In genomic region chr2:30640021-30640481, GRCm38 (mm10) we compare ENCODE assay signal across 9 mouse cellular contexts. TPM values are rescaled to one million over a fixed set of nuclear protein-coding genes. Genes with fewer than 3 reads are reported as not detected.
A peak's percentile ranks its signal among the peaks of the same experiment; 100 is the strongest.
DNase-seq lines count a peak whose midpoint lies in the region; ATAC-seq lines count a peak whose summit lies in the region.
"Had no signal": no experiment of that assay in that cellular context is flagged by ENCODE, and none has a peak within 500 bp of the region (broad histone marks: within the 10 kb centered on the region; RNA-seq: fewer than 3 reads in every experiment).

No protein-coding gene starts in this region.

- H3K9me3 ChIP-seq in heart, embryonic 16.5 days (replicated peaks; ENCODE audit: control insufficient read depth, low read length), result no peaks in the 10 kb centered on the region
- H3K9me3 ChIP-seq in midbrain, embryonic 10.5 days (replicated peaks), result no peaks in the 10 kb centered on the region

- no peak overlapping the region for H3K9ac ChIP-seq in heart, embryonic 16.5 days (ENCODE audit: low read length)

- ATAC-seq in frontal cortex, adult (ENCODE audit: low TSS enrichment), result peak; percentile 55; the same call in 1 of the 2 replicates
- peak; percentile 59 for ATAC-seq in heart, embryonic 16.5 days (replicated peaks; ENCODE audit: extremely low read depth, insufficient read depth, low FRiP score)

- H3K4me1 ChIP-seq in heart, embryonic 16.5 days (ENCODE audit: control insufficient read depth, insufficient read depth, low read length), result peaks cover 11% of the 10 kb centered on the region
- peaks cover 78% of the 10 kb centered on the region for H3K4me1 ChIP-seq in midbrain, embryonic 10.5 days

- no peak overlapping the region for H3K4me3 ChIP-seq in heart, embryonic 16.5 days (ENCODE audit: low read length)
- peak overlapping the region; percentile 31 for H3K4me3 ChIP-seq in midbrain, embryonic 10.5 days

- H3K4me2 ChIP-seq in heart, embryonic 16.5 days (ENCODE audit: low read depth, low read length), result no peak overlapping the region

- H3K27me3 ChIP-seq in heart, embryonic 16.5 days (ENCODE audit: control insufficient read depth, insufficient read depth, low read length), result no peaks in the 10 kb centered on the region
- H3K27me3 ChIP-seq in midbrain, embryonic 10.5 days (ENCODE audit: low read depth, poor library complexity, severe bottlenecking), result no peaks in the 10 kb centered on the region

- no peak for DNase-seq in frontal cortex, postnatal 25 days (ENCODE audit: low spot score in 2 of 2)
- DNase-seq in brain, adult 2 months (ENCODE audit: low read depth, low spot score), result peak; percentile 77
- DNase-seq in midbrain, embryonic 10.5 days (ENCODE audit: low spot score), result peak; percentile 56
- DNase-seq in T-cell, adult 2 months (ENCODE audit: low spot score), result no peak
- DNase-seq in gastrocnemius, adult 8-10 months (ENCODE audit: low spot score in 2 of 2), result no peak
- no peak for DNase-seq in right cerebral cortex, adult 2 months (ENCODE audit: low spot score in 2 of 2)

- 26% methylated on average over 11 of the region's 11 CpGs for WGBS in heart, embryonic 16.5 days
- WGBS in midbrain, embryonic 10.5 days, result 9% methylated on average over 11 of the region's 11 CpGs

- no peaks in the 10 kb centered on the region for H3K36me3 ChIP-seq in heart, embryonic 16.5 days (ENCODE audit: control insufficient read depth, insufficient read depth)
- H3K36me3 ChIP-seq in midbrain, embryonic 10.5 days, result no peaks in the 10 kb centered on the region

- peak overlapping the region; percentile 63 for H3K27ac ChIP-seq in heart, embryonic 16.5 days (ENCODE audit: low read length)
- H3K27ac ChIP-seq in midbrain, embryonic 10.5 days (replicated peaks), result peak overlapping the region; percentile 89

RNA-seq across cellular contexts. Expression of gene Cstad, which starts 45.2 kb away (rescaled TPM):
- 1.4 TPM in 2 replicates for polyA plus RNA-seq in heart, embryonic 16.5 days (2015; fragmentation: Nextera tagmentation; extraction: Ambion mirVana)
- 0.20 and 0.34 TPM in 2 replicates for polyA plus RNA-seq in midbrain, embryonic 10.5 days (2016; fragmentation: Nextera tagmentation; extraction: Ambion mirVana)
- total RNA-seq in gastrocnemius, adult 8-10 months (2022), result 1 to 10 TPM in 2 of 4 experiments, under 1 TPM in 2; 0.41 to 1.7 (median 0.77) TPM
- total RNA-seq: common myeloid progenitor, adult 5-6 weeks had no signal

Comparison
In these comparisons a context has a peak if more than half of its experiments do, and no peak if none do; other contexts are left out.
1. DNase-seq: peak in brain, adult 2 months (single experiment) and midbrain, embryonic 10.5 days (single experiment); none in frontal cortex, postnatal 25 days (0 of 2), T-cell, adult 2 months (single experiment), gastrocnemius, adult 8-10 months (0 of 2) and right cerebral cortex, adult 2 months (0 of 2).